Mouse (Mus musculus): Measurements from ENCODE around the gene Wtip. TPM values are rescaled to one million over a fixed set of nuclear protein-coding genes. Genes with fewer than 3 reads are reported as not detected.

Wtip gene
- total RNA-seq, 1 experiment = 68.6 TPM

DNA sequence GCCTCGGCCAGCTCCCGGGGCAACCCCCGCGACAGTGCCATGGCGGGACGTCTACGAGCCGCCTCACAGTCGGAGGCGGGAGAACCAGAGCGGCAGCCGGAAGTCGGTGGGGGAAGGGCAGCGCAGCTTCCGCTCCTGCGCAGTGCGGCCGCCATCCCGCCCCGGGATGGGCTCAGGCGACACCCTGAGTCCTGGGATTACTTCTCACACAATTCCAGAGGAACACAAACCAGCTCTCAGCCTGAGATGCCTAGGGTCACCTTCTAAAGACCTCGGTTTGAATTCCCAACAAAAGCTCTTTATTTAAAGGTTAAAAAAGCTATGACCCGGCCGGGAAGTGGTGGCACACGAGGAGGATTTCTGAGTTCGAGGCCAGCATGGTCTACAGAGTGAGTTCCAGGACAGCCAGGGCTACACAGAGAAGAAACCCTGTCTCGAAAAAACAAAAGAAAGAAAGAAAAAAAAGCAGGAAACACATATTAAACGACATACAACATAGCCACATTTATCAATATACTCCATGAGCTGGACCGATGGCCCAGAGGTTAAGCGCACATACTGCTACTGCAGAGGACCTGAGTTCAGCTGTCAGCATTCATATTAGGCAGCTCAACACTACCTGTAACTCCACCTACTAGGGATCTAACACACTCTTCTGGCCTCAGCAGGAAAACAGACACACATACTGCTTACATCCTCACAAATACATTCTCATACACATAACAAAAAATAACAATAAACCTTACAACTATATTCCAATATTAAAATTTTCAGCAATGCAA lies 35.6 kb upstream of the Wtip start:
- DNase-seq (ENCODE audit: low read depth, low spot score) = peak; percentile 76
- Histone ChIP-seq H3K4me1 (ENCODE audit: control insufficient read depth in 2 of 2, insufficient read depth in 2 of 2, low read length in 2 of 2, poor library complexity in 1 of 2) (peaks cover 5 to 8% of the 10 kb centered on the region in 2 experiments; a peak in 1 of 4 replicates), H3K9me3 (ENCODE audit: control insufficient read depth, insufficient read depth, low read depth, low read length) (no peaks in the 10 kb centered on the region), H3K9ac (ENCODE audit: insufficient read depth, low read depth, low read length, poor library complexity, severe bottlenecking) (peak overlapping the region; percentile 94), H3K4me3 (ENCODE audit: insufficient read depth in 1 of 2, low read depth in 1 of 2, low read length in 2 of 2, poor library complexity in 1 of 2, severe bottlenecking in 1 of 2) (peak overlapping the region; percentile 81 to 88), H3K36me3 (ENCODE audit: control insufficient read depth, insufficient read depth, low read length, poor library complexity, severe bottlenecking) (peaks cover 12% of the 10 kb centered on the region), H3K27ac (ENCODE audit: insufficient read depth, low read depth, low read length, poor library complexity, severe bottlenecking) (peak overlapping the region; percentile 88)
- no peak for TF ChIP-seq ZNF384 (IDR thresholded peaks at IDR 0.05; ENCODE audit: low read depth, low read length)
- TF ChIP-seq HCFC1 (IDR thresholded peaks at IDR 0.05; ENCODE audit: borderline replicate concordance, insufficient read depth, low read length) = peak; percentile 76; the same call in 1 of the 2 replicates
- no peak for TF ChIP-seq ZC3H11A (IDR thresholded peaks at IDR 0.05; ENCODE audit: borderline replicate concordance, low read depth, low read length)
- peak; percentile 49 for TF ChIP-seq CHD2 (IDR thresholded peaks at IDR 0.05; ENCODE audit: low read depth, low read length)
- TF ChIP-seq MAFK (IDR thresholded peaks at IDR 0.05; ENCODE audit: insufficient read depth, low read depth, low read length) = no peak
- in situ Hi-C loops (cut with MboI; ENCODE audit: low sequenced_read_pairs in 2 of 2, unreplicated experiment in 2 of 2) = no loop called here

DNA sequence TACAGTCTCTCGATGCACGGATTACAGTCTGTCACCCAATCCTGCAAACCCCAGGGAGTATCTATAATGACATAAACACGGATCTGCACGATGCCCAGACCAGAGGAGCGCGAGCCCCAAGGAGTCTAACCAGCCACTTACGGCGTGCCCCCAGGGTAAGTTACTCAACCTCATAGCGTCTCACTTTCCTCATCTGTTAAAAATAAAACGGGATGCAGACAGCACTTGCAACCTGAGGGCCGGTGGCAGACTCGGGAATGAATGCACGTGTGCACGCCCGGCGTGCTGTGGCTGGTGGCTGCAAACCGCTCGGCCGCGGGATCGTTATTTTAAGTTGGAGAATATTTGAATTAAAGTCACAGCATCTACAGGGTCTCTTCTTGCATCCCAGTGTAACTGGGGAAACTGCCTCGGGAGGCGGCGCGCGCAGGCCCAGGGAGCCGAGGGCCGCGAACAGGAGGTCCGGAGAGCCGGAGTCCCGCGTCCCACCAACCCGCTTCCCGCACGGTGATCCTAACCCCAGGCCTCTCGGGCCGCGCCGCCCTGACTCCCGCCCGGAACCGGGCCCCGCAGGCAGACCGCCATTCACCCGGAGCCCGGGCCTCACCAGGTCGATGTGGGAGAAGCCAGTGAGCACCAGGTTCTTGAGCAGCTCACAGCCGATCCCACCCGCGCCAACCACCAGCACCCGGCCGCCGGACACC lies 34.9 kb upstream of the Wtip start:
- Histone ChIP-seq H3K9ac (ENCODE audit: insufficient read depth, low read depth, low read length, poor library complexity, severe bottlenecking) (peak overlapping the region; percentile 94), H3K9me3 (ENCODE audit: control insufficient read depth, insufficient read depth, low read depth, low read length) (no peaks in the 10 kb centered on the region), H3K4me1 (ENCODE audit: control insufficient read depth in 2 of 2, insufficient read depth in 2 of 2, low read length in 2 of 2, poor library complexity in 1 of 2) (peaks cover 5 to 10% of the 10 kb centered on the region in 2 experiments; a peak in 1 of 4 replicates), H3K36me3 (ENCODE audit: control insufficient read depth, insufficient read depth, low read length, poor library complexity, severe bottlenecking) (peaks cover 19% of the 10 kb centered on the region), H3K27ac (ENCODE audit: insufficient read depth, low read depth, low read length, poor library complexity, severe bottlenecking) (peak overlapping the region; percentile 88), H3K4me3 (ENCODE audit: insufficient read depth in 1 of 2, low read depth in 1 of 2, low read length in 2 of 2, poor library complexity in 1 of 2, severe bottlenecking in 1 of 2) (peak overlapping the region; percentile 81 to 88)
- TF ChIP-seq ZNF384 (IDR thresholded peaks at IDR 0.05; ENCODE audit: low read depth, low read length) (no peak), MAFK (IDR thresholded peaks at IDR 0.05; ENCODE audit: insufficient read depth, low read depth, low read length) (no peak), ZC3H11A (IDR thresholded peaks at IDR 0.05; ENCODE audit: borderline replicate concordance, low read depth, low read length) (no peak), HCFC1 (IDR thresholded peaks at IDR 0.05; ENCODE audit: borderline replicate concordance, insufficient read depth, low read length) (no peak), CHD2 (IDR thresholded peaks at IDR 0.05; ENCODE audit: low read depth, low read length) (no peak; the same call in none of the 2 replicates)
- in situ Hi-C loops (cut with MboI; ENCODE audit: low sequenced_read_pairs in 2 of 2, unreplicated experiment in 2 of 2) = no loop called here
- DNase-seq (ENCODE audit: low read depth, low spot score) = no peak

DNA sequence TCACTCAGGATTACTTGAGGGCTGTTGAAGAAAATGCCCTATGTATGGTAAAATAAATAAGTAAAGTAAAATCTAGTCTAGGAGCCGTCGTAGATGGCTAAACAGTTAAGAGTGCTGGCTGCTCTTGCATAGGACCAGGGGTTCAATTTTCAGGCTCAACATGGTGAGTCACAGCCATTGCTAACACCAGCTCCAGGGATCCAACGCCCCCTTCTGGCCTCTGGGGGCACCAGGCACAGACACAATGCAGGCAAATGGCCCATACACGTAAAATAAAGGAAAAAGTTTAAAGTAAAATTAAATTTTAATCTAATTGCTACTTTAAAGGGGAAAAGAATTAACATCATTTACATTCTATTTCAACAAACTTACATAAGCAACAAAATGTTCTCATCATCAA lies 33.8 kb upstream of the Wtip start:
- in situ Hi-C loops (cut with MboI; ENCODE audit: low sequenced_read_pairs in 2 of 2, unreplicated experiment in 2 of 2) = no loop called here
- peaks cover 5 to 10% of the 10 kb centered on the region in 2 experiments; a peak in 1 of 4 replicates for H3K4me1 ChIP-seq (ENCODE audit: control insufficient read depth in 2 of 2, insufficient read depth in 2 of 2, low read length in 2 of 2, poor library complexity in 1 of 2)
- no peaks in the 10 kb centered on the region for H3K9me3 ChIP-seq (ENCODE audit: control insufficient read depth, insufficient read depth, low read depth, low read length)
- H3K36me3 ChIP-seq (ENCODE audit: control insufficient read depth, insufficient read depth, low read length, poor library complexity, severe bottlenecking) = peaks cover 30% of the 10 kb centered on the region
- H3K4me3 ChIP-seq (ENCODE audit: insufficient read depth in 1 of 2, low read depth in 1 of 2, low read length in 2 of 2, poor library complexity in 1 of 2, severe bottlenecking in 1 of 2) = peak overlapping the region; percentile 64 to 88
- no peak for TF ChIP-seq ZNF384 (IDR thresholded peaks at IDR 0.05; ENCODE audit: low read depth, low read length)
- peak; percentile 75 for TF ChIP-seq MAFK (IDR thresholded peaks at IDR 0.05; ENCODE audit: insufficient read depth, low read depth, low read length)
- DNase-seq (ENCODE audit: low read depth, low spot score) = peak; percentile 84
- peak overlapping the region; percentile 30; the same call in 1 of the 2 replicates for H3K27ac ChIP-seq (ENCODE audit: insufficient read depth, low read depth, low read length, poor library complexity, severe bottlenecking)
- H3K9ac ChIP-seq (ENCODE audit: insufficient read depth, low read depth, low read length, poor library complexity, severe bottlenecking) = peak overlapping the region; percentile 75; the same call in 1 of the 2 replicates

DNA sequence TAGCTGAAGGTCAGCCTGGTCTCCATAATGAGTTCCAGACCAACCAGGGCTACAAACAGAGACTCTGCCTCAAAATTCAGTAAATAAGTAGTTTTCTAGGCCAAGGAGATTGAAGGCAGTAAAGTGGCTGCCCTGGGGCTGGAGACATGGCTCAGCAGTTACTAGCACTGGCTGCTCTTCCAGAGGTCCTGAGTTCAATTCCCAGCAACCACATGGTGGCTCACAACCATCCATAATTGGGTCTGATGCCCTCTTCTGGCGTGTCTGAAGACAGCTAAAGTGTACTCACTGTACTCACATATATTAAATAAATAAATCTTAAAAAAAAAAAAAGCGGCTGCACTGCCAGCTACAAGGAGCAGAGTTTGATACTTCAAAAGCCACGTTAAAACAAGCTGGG lies 32.9 kb upstream of the Wtip start:
- Histone ChIP-seq H3K4me3 (ENCODE audit: insufficient read depth in 1 of 2, low read depth in 1 of 2, low read length in 2 of 2, poor library complexity in 1 of 2, severe bottlenecking in 1 of 2) (peak overlapping the region; percentile 64 to 88), H3K9me3 (ENCODE audit: control insufficient read depth, insufficient read depth, low read depth, low read length) (no peaks in the 10 kb centered on the region), H3K36me3 (ENCODE audit: control insufficient read depth, insufficient read depth, low read length, poor library complexity, severe bottlenecking) (peaks cover 38% of the 10 kb centered on the region), H3K4me1 (ENCODE audit: control insufficient read depth in 2 of 2, insufficient read depth in 2 of 2, low read length in 2 of 2, poor library complexity in 1 of 2) (peaks cover 5 to 10% of the 10 kb centered on the region in 2 experiments; a peak in 1 of 4 replicates), H3K27ac (ENCODE audit: insufficient read depth, low read depth, low read length, poor library complexity, severe bottlenecking) (peak overlapping the region; percentile 30; the same call in 1 of the 2 replicates), H3K9ac (ENCODE audit: insufficient read depth, low read depth, low read length, poor library complexity, severe bottlenecking) (peak overlapping the region; percentile 75)
- no peak for TF ChIP-seq ZC3H11A (IDR thresholded peaks at IDR 0.05; ENCODE audit: borderline replicate concordance, low read depth, low read length)
- 0 out of 2 replicates have a peak, but pooled peaks have one; percentile 15 for TF ChIP-seq ZNF384 (IDR thresholded peaks at IDR 0.05; ENCODE audit: low read depth, low read length)
- in situ Hi-C loops (cut with MboI; ENCODE audit: low sequenced_read_pairs in 2 of 2, unreplicated experiment in 2 of 2) = no loop called here
- no peak for DNase-seq (ENCODE audit: low read depth, low spot score)
